Mouse (Mus musculus) bone marrow, adult 2 months (tissue): ENCODE results near the gene Cdh23.

ENCODE experiments used
- CTCF ChIP-seq: fragments of 200-500 bp; IDR thresholded peaks from 2 replicates; pipeline ENCODE4 v1.5.1; 2011; ENCODE audit warnings: low read length, control low read depth; ENCODE audit not compliant: control insufficient read depth, insufficient read depth
- POLR2A ChIP-seq: fragments of 200-500 bp; IDR thresholded peaks from 2 replicates; pipeline ENCODE4 v1.6.1; 2011; ENCODE audit warnings: low read depth, mild to moderate bottlenecking, control low read depth, low read length, borderline replicate concordance; ENCODE audit not compliant: control insufficient read depth

DNA sequence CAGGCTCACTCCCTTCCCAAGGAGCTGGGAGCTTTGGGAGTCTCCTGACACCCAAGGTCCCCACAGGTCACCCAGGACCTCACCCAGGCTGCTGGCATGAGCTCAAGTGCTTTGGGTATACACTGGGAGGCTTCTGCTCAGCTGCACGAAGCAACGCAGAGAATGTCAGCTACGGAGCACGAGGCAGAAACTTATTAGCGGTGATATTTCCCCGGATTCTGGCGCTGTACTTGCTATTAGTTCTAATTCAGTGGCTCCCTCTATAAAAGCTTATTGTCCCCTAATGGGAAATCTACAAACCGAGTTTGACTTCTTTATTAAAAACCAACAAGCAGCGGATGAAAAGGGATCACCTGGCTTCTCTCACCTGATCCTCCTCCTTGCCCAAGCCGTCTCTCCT is 266.3 kb downstream of the Cdh23 start:
- TF ChIP-seq CTCF, result no peak
- TF ChIP-seq POLR2A, result no peak
